Mouse (Mus musculus): Measurements from ENCODE around the gene Smarcc2.

- TF ChIP-seq MAX (IDR thresholded peaks at IDR 0.05) (no peak), CTCF (IDR thresholded peaks at IDR 0.05; ENCODE audit: control insufficient read depth, insufficient read depth, insufficient read length) (no peak), MYOG (IDR thresholded peaks at IDR 0.05; ENCODE audit: control insufficient read depth, extremely low read depth, insufficient read length) (no peak), USF1 (IDR thresholded peaks at IDR 0.05; ENCODE audit: low read depth) (no peak), MYOD1 (IDR thresholded peaks at IDR 0.05; ENCODE audit: control insufficient read depth, insufficient read length, low read depth) (no peak)
Observed at GRCm38 (mm10) chr10:128490232-128490631, 31.2 kb downstream of the Smarcc2 start.

All from C2C12 (cell line).